Mouse (Mus musculus) olfactory bulb, adult 2 months (tissue): ENCODE measurements around the gene Mybbp1a. TPM values are rescaled to one million over a fixed set of nuclear protein-coding genes. Genes with fewer than 3 reads are reported as not detected.
"Not testable (repeated sequence)": the region's sequence is repeated elsewhere in the genome, so short reads cannot be mapped to it uniquely, and the experiment has no call there.

Experiments used
- H3K27ac ChIP-seq: fragments of 200-500 bp; 2 replicates; pipeline ENCODE4 v1.5.1; 2012; ENCODE audit warnings: low read depth, low read length; ENCODE audit not compliant: insufficient read depth
- H3K4me1 ChIP-seq: fragments of 200-500 bp; 2 replicates; pipeline ENCODE4 v1.6.1; 2012; ENCODE audit warnings: low read length; ENCODE audit not compliant: control insufficient read depth, insufficient read depth
- H3K4me3 ChIP-seq: fragments of 200-500 bp; 2 replicates; pipeline ENCODE4 v1.5.1; 2012; ENCODE audit warnings: mild to moderate bottlenecking, low read depth, low read length, moderate library complexity; ENCODE audit not compliant: insufficient read depth
- CTCF ChIP-seq: fragments of 200-500 bp; IDR thresholded peaks from 2 replicates; pipeline ENCODE4 v1.5.1; 2012; ENCODE audit warnings: low read depth, mild to moderate bottlenecking, low read length, moderate library complexity; ENCODE audit not compliant: insufficient read depth
- POLR2A ChIP-seq: fragments of 200-500 bp; IDR thresholded peaks from 2 replicates; pipeline ENCODE4 v1.6.1; 2012; ENCODE audit warnings: mild to moderate bottlenecking, low read depth, low read length, moderate library complexity; ENCODE audit not compliant: insufficient read depth
- WGBS: fragments of 180-500 bp; shearing (Covaris S2); methylation state at CpG from one replicate; pipeline ENCODE4 v1.1.7; 2018; 5-methylcytosine and 5-hydroxymethylcytosine counted together
- polyA plus RNA-seq: library from polyadenylated mRNA; stranded (reverse); fragments of >200 nt; gene quantifications from 2 replicates; pipeline ENCODE4 v1.2.4, GENCODE M21; 2012; ENCODE audit warnings: low replicate concordance; ENCODE audit not compliant: missing spikeins, insufficient read depth, insufficient read length

Gene Mybbp1a
- polyA plus RNA-seq, 1 experiment = not detected

DNA sequence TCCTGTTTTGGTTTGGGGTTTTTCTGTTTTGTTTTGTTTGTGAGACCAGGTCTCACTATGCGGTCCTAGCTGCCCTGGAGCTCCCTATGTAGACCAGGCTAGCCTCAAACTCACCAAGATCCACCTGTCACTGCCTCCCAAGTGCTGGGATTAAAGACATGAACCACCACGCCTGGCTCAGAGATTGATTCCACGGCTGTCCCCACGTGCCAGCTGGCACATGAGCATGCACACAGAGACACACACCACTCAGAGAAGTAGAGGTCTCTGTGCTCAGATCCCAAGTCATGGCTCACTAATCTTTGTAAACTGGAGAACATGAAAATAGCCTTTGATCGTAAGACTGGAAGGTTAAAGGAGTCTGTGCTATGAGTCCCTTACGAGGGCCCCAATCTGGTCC is 22.1 kb upstream of the Mybbp1a start:
- Histone ChIP-seq H3K4me1 (peaks cover 3% of the 10 kb centered on the region; the same call in 1 of the 2 replicates), H3K4me3 (no peak overlapping the region), H3K27ac (no peak overlapping the region)
- WGBS = 96% methylated on average over 6 of the region's 6 CpGs
- TF ChIP-seq POLR2A (no peak), CTCF (no peak)

DNA sequence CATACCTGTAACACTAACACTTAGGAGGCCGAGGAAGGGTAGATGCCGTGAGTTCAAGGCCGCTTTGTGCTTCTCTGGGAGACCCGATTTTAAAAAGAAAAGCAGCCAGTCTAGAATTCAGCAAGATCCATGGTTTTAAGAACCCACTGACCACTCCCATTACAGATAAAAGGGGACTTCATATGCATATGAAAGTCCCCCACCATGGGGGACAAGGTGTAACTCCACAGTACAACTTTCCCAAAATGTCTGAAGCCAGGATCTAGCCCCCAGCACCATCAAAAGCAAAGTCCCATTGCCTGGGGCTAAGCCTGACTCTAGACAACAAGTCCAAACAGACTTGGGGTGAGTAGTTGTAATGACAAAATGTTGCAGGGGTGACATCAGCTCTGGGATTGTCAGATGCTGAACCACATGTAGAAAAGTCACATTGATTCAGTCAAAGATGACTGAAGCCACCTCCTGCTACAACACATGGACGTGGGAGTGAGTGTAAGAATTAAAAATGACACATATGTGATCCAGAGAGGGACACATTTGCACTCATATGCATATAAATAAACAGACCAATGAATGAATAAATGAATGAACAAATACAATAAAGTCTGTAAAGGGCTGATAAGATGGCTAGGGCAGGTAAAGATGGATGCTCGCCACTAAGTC is 20.6 kb upstream of the Mybbp1a start:
- WGBS = 90% methylated on average over 6 of the region's 6 CpGs
- TF ChIP-seq CTCF (no peak), POLR2A (no peak)
- Histone ChIP-seq H3K4me1 (peaks cover 3% of the 10 kb centered on the region; the same call in 1 of the 2 replicates), H3K27ac (no peak overlapping the region), H3K4me3 (no peak overlapping the region)

DNA sequence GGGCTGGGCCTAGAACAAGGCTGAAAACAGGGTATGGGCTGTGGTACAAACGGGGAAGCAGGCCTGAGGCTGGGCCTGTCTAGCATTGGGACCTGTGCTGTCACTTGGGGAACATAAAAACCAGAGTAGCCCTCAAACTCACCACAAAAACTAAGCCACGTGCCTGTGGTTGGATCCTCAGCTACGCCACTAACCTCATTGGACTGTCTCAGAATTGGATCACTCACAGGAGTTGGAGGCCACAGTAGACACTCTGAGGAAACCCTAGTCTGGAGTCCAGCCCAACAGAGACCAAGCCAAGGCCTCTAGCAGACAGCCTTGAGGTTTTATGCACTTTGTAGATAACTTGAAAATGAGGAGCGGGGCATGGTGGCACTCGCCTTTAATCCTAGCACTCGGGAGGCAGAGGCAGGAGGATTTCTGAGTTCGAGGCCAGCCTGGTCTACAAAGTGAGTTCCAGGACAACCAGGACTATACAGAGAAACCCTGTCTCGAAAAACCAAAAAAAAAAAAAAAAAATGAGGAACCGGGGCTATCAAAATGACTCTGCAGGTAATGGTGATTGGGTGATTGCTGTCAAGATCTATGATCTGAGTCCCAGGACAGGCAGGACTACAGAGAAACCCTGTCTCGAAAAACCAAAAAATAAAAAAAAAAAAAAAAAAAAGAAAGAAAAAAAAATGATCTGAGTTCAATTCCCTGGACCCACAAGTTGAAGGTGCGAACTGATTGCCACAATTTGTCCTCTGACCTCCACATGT is 19.5 kb upstream of the Mybbp1a start:
- no peak overlapping the region for H3K27ac ChIP-seq
- no peak for TF ChIP-seq POLR2A
- no peak for TF ChIP-seq CTCF
- 97% methylated on average over 11 of the region's 11 CpGs for WGBS
- H3K4me1 ChIP-seq = peaks cover 3% of the 10 kb centered on the region; the same call in 1 of the 2 replicates
- H3K4me3 ChIP-seq = no peak overlapping the region

DNA sequence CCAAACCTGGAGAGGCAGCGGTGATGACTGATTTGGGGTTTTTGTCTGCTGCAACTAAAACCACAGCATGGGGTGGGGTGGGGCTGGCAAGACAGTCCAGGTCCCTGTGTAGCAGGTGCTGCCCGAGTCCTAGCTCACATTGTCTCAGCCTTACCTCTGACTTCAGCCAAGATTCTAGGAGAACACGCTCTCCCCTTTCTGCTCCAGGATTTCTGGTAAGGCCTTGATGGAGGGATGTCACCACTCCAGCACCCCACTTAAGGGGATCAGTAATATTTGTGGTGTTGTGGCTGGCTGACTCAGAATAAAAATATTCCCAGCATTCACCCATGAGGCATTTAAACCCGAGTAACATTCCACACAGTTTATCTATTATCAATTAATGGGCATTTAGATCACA is 17.5 kb upstream of the Mybbp1a start:
- Histone ChIP-seq H3K4me1 (no peaks in the 10 kb centered on the region), H3K27ac (no peak overlapping the region), H3K4me3 (no peak overlapping the region)
- 93% methylated on average over 4 of the region's 4 CpGs for WGBS
- TF ChIP-seq POLR2A = no peak
- no peak for TF ChIP-seq CTCF

DNA sequence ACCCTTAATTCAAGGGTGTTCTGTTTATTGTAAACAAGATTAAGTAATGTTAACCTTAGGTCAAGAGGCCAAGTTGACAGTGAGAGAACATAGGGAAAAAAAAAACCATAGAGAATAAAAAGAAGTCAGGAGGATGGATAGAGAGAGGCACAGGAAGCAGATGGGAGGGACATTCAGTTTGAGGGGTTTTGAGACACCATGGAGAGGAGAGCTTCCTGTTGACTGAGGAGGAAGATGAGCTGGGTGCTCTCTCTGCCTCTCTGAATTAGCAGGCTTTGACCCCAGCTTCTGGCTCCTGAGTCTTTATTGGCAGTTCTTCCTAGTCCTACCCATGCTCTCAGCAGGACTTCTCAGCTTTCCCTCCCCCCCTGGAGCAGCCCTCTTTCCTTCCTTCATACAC is 16.0 kb upstream of the Mybbp1a start:
- TF ChIP-seq CTCF = no peak
- no peak for TF ChIP-seq POLR2A
- Histone ChIP-seq H3K4me3 (no peak overlapping the region), H3K27ac (no peak overlapping the region), H3K4me1 (no peaks in the 10 kb centered on the region)

DNA sequence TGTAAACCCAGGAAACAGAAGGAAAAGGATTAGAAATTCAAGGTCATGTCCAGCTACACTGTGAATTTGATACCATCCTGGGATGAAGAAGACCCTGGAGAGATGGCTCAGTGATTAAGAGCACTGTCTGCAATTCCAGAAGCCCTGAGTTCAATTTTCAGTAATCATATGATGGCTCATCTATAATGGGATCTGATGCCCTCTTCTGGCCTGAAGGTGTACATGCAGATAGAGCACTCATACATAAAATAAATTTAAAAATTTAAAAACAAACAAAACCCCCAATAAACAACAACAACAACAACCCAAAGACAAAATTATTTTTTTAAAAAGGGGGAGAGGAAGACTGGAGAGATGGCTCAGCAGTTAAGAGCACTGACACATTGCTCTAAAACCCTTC is 14.3 kb upstream of the Mybbp1a start:
- H3K27ac ChIP-seq = no peak overlapping the region
- TF ChIP-seq POLR2A = no peak
- TF ChIP-seq CTCF = no peak
- no peak overlapping the region for H3K4me3 ChIP-seq
- H3K4me1 ChIP-seq = no peaks in the 10 kb centered on the region

DNA sequence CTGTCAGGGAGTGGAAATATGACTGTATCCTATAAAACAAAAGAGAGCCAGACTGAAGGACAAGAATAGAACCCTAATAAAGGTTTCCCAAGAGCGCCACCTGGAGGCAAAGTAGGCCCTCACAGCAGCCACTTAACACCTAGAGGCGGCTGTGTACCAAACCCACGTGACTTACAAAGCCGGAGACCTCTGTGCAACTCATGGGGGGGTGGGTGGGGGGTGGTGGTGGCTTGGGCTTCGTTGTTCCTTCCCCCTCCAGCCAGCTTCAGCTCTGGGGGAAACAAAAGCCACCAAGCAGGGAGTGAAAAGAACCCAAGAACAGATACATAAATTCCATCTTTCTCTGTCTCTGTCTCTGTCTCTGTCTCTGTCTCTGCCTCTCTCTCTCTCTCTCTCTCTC is 12.5 kb upstream of the Mybbp1a start:
- Histone ChIP-seq H3K27ac (no peak overlapping the region), H3K4me1 (no peaks in the 10 kb centered on the region), H3K4me3 (no peak overlapping the region)
- WGBS = 0% methylated on average over 5 of the region's 5 CpGs
- no peak for TF ChIP-seq CTCF
- no peak for TF ChIP-seq POLR2A

DNA sequence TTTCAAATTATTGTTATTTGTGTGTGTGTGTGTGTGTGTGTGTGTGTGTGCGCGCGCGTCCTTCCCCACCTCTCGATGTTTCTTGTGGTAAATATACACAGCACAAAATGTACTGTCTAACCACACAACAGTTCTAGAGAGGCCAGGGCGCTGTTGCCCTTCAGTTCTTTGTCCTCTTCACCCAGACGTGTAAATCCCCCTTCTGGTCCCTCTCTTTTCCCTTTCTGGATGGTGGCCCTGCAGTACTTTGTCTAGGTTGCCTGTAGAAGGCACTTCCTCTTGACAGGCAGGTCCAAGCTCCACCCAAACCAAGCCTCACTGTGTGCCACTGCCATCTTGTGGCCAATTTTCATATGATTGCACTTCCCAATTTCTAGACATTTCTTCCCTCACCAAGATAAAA is 11.9 kb upstream of the Mybbp1a start:
- 38% methylated on average over 7 of the region's 7 CpGs for WGBS
- TF ChIP-seq POLR2A = no peak
- TF ChIP-seq CTCF = peak; percentile 38; the same call in 1 of the 2 replicates

DNA sequence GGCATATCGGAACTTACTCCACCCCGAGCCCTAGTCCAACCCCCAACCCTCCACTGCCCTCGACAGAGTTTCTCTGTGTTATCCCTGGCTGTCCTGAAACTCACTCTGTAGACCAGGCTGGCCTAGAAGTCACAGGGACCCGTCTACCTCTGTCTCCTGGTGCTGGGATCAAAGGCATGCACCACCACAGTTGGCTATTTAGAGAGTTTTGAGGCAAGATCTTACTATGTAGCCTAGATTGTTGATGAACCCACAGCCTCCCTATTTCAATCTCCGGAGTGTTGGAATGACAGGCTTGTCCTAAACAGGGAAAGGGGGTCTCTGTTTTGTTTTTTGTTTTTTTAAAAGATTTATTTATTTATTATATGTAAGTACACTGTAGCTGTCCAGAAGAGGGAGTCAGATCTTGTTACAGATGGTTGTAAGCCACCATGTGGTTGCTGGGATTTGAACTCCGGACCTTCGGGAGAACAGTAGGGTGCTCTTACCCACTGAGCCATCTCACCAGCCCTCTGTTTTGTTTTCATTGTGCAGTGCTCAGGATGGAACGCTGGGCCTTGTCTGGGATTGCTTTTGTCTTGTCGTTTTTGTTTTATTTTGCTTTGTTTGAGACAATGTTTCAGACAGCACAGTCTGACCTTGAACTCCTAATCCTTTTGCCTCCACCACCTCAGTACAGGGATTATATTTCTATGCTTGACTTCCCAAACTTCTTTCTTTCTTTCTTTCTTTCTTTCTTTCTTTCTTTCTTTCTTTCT is 10.7 kb upstream of the Mybbp1a start:
- H3K27ac ChIP-seq, H3K4me1 ChIP-seq, H3K4me3 ChIP-seq: not testable (repeated sequence)
- 67% methylated on average over 9 of the region's 9 CpGs for WGBS

More for the DNA sequence above, 11.9 kb upstream of the Mybbp1a start:
- Histone ChIP-seq H3K27ac (no peak overlapping the region), H3K4me1 (no peaks in the 10 kb centered on the region), H3K4me3 (no peak overlapping the region)
